Mouse (Mus musculus) MEL (cell line): ENCODE results near the gene Grik4.

Experiments used
- EP300 ChIP-seq, 2 experiments: IDR thresholded peaks; 2 replicates each; pipeline ENCODE4 v1.6.1; 2011; ENCODE audit warnings: improper control_type of control experiment in 2 of 2, low read length in 2 of 2, low read depth in 1 of 2, mild to moderate bottlenecking in 1 of 2
- GABPA ChIP-seq: IDR thresholded peaks from 2 replicates; pipeline ENCODE4 v1.6.1; 2012; ENCODE audit warnings: low read depth, mild to moderate bottlenecking, inconsistent platforms, low read length, improper control_type of control experiment, moderate library complexity
- HCFC1 ChIP-seq: IDR thresholded peaks from 2 replicates; pipeline ENCODE4 v1.6.1; 2012; ENCODE audit warnings: low read depth, mild to moderate bottlenecking, inconsistent platforms, low read length, improper control_type of control experiment, moderate library complexity
- POLR2A ChIP-seq, 2 experiments: IDR thresholded peaks; 2 replicates each; pipeline ENCODE4 v1.6.1; 2011 to 2012; ENCODE audit warnings: low read length in 2 of 2, mild to moderate bottlenecking in 2 of 2, control low read depth in 1 of 2, improper control_type of control experiment in 1 of 2, low read depth in 1 of 2, moderate library complexity in 1 of 2; ENCODE audit not compliant: control insufficient read depth in 1 of 2, insufficient read depth in 1 of 2, poor library complexity in 1 of 2
- POLR2AphosphoS2 ChIP-seq: IDR thresholded peaks from 2 replicates; pipeline ENCODE4 v1.6.1; 2011; ENCODE audit warnings: low read length, improper control_type of control experiment
- SIN3A ChIP-seq: IDR thresholded peaks from 2 replicates; pipeline ENCODE4 v1.6.1; 2012; ENCODE audit warnings: low read length, improper control_type of control experiment, inconsistent platforms
- ZMIZ1 ChIP-seq: IDR thresholded peaks from 2 replicates; pipeline ENCODE4 v1.6.1; 2012; ENCODE audit warnings: low read depth, mild to moderate bottlenecking, inconsistent platforms, low read length, improper control_type of control experiment, moderate library complexity

- TF ChIP-seq HCFC1 (no peak), POLR2AphosphoS2 (no peak), EP300 (IDR thresholded peaks at IDR 0.05; ENCODE audit: low read depth in 1 of 2, low read length in 2 of 2) (no peak), ZMIZ1 (no peak), SIN3A (no peak), GABPA (no peak), POLR2A (IDR thresholded peaks at IDR 0.05; ENCODE audit: control insufficient read depth in 1 of 2, insufficient read depth in 1 of 2, low read depth in 1 of 2, low read length in 2 of 2, poor library complexity in 1 of 2) (no peak)
Observed at GRCm38 (mm10) chr9:42816815-42817214, 127.5 kb downstream of the Grik4 start.
